Mouse (Mus musculus) embryonic facial prominence, embryonic 12.5 days (tissue): ENCODE results near the gene Colec11. TPM values are rescaled to one million over a fixed set of nuclear protein-coding genes. Genes with fewer than 3 reads are reported as not detected.

Experiments used
- ATAC-seq: fragments of 200-750 bp; cut with Nextera tagmentation; 2 replicates; pipeline ENCODE4 v1.8.0; 2017; ENCODE audit not compliant: insufficient number of reproducible peaks, insufficient read depth, low FRiP score, low TSS enrichment
- H3K27ac ChIP-seq: fragments of 300-500 bp; sonication (generic); 2 replicates; pipeline ENCODE4 v1.5.1; 2016; ENCODE audit warnings: mild to moderate bottlenecking
- H3K27me3 ChIP-seq: fragments of 300-500 bp; sonication (generic); 2 replicates; pipeline ENCODE4 v1.6.1; 2016; ENCODE audit warnings: mild to moderate bottlenecking, moderate library complexity
- H3K36me3 ChIP-seq: fragments of 300-500 bp; sonication (generic); 2 replicates; pipeline ENCODE4 v1.6.1; 2016; ENCODE audit warnings: mild to moderate bottlenecking
- H3K4me1 ChIP-seq: fragments of 300-500 bp; sonication (generic); 2 replicates; pipeline ENCODE4 v1.6.1; 2016
- H3K4me2 ChIP-seq: fragments of 300-500 bp; sonication (generic); replicated peaks from 2 replicates; pipeline ENCODE4 v1.6.1; 2016; ENCODE audit warnings: mild to moderate bottlenecking, moderate library complexity
- H3K4me3 ChIP-seq: fragments of 300-500 bp; sonication (generic); 2 replicates; pipeline ENCODE4 v1.5.1; 2016; ENCODE audit warnings: mild to moderate bottlenecking
- H3K9ac ChIP-seq: fragments of 300-500 bp; sonication (generic); 2 replicates; pipeline ENCODE4 v1.6.1; 2016; ENCODE audit warnings: mild to moderate bottlenecking, moderate library complexity
- H3K9me3 ChIP-seq: fragments of 300-500 bp; sonication (generic); 2 replicates; pipeline ENCODE4 v1.6.1; 2016; ENCODE audit warnings: mild to moderate bottlenecking, moderate library complexity
- WGBS: fragments of 180-500 bp; shearing (Covaris S2); methylation state at CpG from one replicate; pipeline ENCODE4 v1.1.7; 2016; 5-methylcytosine and 5-hydroxymethylcytosine counted together
- polyA plus RNA-seq: library from polyadenylated mRNA; unstranded; fragments of >200 nt; fragmentation: Nextera tagmentation; extraction: Ambion mirVana; gene quantifications from 2 replicates; pipeline ENCODE4 v1.2.1, GENCODE M21; 2016

Gene Colec11
- polyA plus RNA-seq, 1 experiment from 2014 or later = 0.37 TPM

GRCm38 (mm10) chr12:28552299-28552698, 70.9 kb downstream of the Colec11 start, which contains the start of gene Dcdc2c:
Gene Dcdc2c (minus strand): TSS chr12:28552399.
- ATAC-seq = no peak
- 68% methylated on average over 15 of the region's 15 CpGs for WGBS
- Histone ChIP-seq H3K27ac (no peak within 1 kb of the TSS), H3K36me3 (no peaks in the 10 kb centered on the region), H3K4me1 (no peaks in the 10 kb centered on the region), H3K9ac (no peak within 1 kb of the TSS), H3K9me3 (no peaks in the 10 kb centered on the region), H3K4me3 (no peak within 1 kb of the TSS), H3K4me2 (no peak within 1 kb of the TSS; the same call in 1 of the 2 replicates), H3K27me3 (no peaks in the 10 kb centered on the region)

- Histone ChIP-seq H3K4me1 (no peaks in the 10 kb centered on the region), H3K4me2 (no peak overlapping the region; the same call in 1 of the 2 replicates), H3K9ac (no peak overlapping the region), H3K27me3 (no peaks in the 10 kb centered on the region), H3K4me3 (no peak overlapping the region), H3K9me3 (no peaks in the 10 kb centered on the region), H3K27ac (no peak overlapping the region), H3K36me3 (no peaks in the 10 kb centered on the region)
- WGBS = 75% methylated on average over 18 of the region's 18 CpGs
- ATAC-seq = no peak
Observed at GRCm38 (mm10) chr12:28551775-28552174, 71.4 kb downstream of the Colec11 start.

- Histone ChIP-seq H3K4me1 (no peaks in the 10 kb centered on the region), H3K27me3 (no peaks in the 10 kb centered on the region), H3K36me3 (no peaks in the 10 kb centered on the region), H3K9me3 (no peaks in the 10 kb centered on the region), H3K4me3 (no peak overlapping the region), H3K27ac (no peak overlapping the region), H3K4me2 (no peak overlapping the region), H3K9ac (no peak overlapping the region)
- WGBS = 61% methylated on average over 4 of the region's 4 CpGs
- ATAC-seq = no peak
Observed at GRCm38 (mm10) chr12:28548887-28549286, 74.3 kb downstream of the Colec11 start.

Other genes with a start within 250 kb of the Colec11 start
- gene Dcdc2c, start 71.0 kb downstream of the Colec11 start, polyA plus RNA-seq = 0.18 and 0.31 TPM in 2 replicates
- not detected in 2 replicates for gene Allc, start 40.9 kb downstream of the Colec11 start, polyA plus RNA-seq
- 708 and 761 TPM in 2 replicates for gene Rps7, start 12.6 kb upstream of the Colec11 start, polyA plus RNA-seq
- gene Rnaseh1, start 26.2 kb upstream of the Colec11 start, polyA plus RNA-seq = 30.3 and 30.7 TPM in 2 replicates
- gene Adi1, start 51.9 kb upstream of the Colec11 start, polyA plus RNA-seq = 62.6 and 66.1 TPM in 2 replicates
- 42.6 and 46.3 TPM in 2 replicates for gene Trappc12, start 127.1 kb upstream of the Colec11 start, polyA plus RNA-seq
- 31.1 and 35.8 TPM in 2 replicates for gene Eipr1, start 128.4 kb upstream of the Colec11 start, polyA plus RNA-seq